Mouse (Mus musculus) erythroblast, embryonic 14.5 days (primary cell): ENCODE data around the gene Hydin.

ENCODE experiments used
- GATA1 ChIP-seq: IDR thresholded peaks from 2 replicates; pipeline ENCODE4 v1.6.1; 2012; ENCODE audit warnings: low read length, inconsistent platforms, mixed read lengths
- TAL1 ChIP-seq: IDR thresholded peaks from 3 replicates; pipeline ENCODE4 v1.6.1; 2012; ENCODE audit warnings: low read length, inconsistent platforms, mixed read lengths

- no peak for TF ChIP-seq TAL1
- no peak for TF ChIP-seq GATA1
These were observed 72.7 kb downstream of the Hydin start for GRCm38 (mm10) chr8:110339447-110339846.
